Mouse (Mus musculus): Measurements from ENCODE around the gene Lrrc32.

DNA sequence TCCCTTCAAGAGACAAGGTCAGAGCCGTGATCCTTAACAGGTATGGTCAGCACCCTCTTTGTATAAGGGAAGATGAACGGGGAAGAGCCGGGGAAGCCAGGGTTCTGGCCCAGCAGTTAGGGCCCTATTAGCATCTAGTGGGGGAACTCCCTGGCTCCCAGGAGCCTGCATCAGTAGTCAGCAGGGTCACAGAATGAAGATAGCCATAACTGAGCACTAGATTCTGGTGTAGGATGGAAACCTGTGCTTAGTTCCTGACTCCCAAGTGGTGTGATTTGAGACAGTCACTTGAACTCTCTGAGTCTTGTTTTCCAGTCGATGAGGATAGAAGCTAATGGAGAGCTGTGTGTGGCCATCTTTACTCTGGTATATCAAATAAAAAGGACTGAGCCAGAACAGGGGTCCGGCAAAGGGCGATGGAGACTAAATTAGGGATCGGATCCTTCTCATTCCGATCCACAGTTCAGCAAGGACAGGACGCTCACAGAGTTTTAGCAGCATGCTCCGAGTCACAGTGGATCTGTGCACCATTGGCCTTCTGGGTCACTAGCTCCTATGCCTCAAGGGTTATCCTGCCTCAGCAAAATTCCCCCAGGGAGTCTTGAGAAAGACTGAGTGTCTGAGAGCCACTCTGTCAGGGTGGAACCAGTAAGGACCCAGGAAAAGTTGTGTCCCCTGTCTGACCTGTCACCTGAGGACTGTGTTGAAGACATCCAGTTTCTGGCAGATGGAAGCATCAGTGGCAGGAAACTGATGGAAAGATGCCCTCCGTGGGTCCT is 1.7 kb upstream of the Lrrc32 start:
- no peak for TF ChIP-seq POLR2A (IDR thresholded peaks at IDR 0.05; ENCODE audit: borderline replicate concordance, low read depth, low read length)
- no peak for TF ChIP-seq CTCF (IDR thresholded peaks at IDR 0.05; ENCODE audit: low read depth, low read length)

Data from bone marrow macrophage, adult 2 months (primary cell).